Mouse (Mus musculus) midbrain, embryonic 11.5 days (tissue): ENCODE results near the gene Esr1. TPM values are rescaled to one million over a fixed set of nuclear protein-coding genes. Genes with fewer than 3 reads are reported as not detected.

ENCODE experiments used
- ATAC-seq: fragments of 200-750 bp; cut with Nextera tagmentation; 2 replicates; pipeline ENCODE4 v1.8.0; 2017; ENCODE audit warnings: moderate TSS enrichment, moderate library complexity; ENCODE audit not compliant: low FRiP score
- DNase-seq: peaks from one replicate; pipeline ENCODE4 v3.0.0; 2015; ENCODE audit warnings: low spot score; ENCODE audit errors: missing footprints
- H3K27ac ChIP-seq: fragments of 300-500 bp; sonication (generic); 2 replicates; pipeline ENCODE4 v1.5.1; 2014; ENCODE audit warnings: low read depth, low read length
- H3K27me3 ChIP-seq: fragments of 300-500 bp; sonication (generic); 2 replicates; pipeline ENCODE4 v1.6.1; 2014; ENCODE audit warnings: mild to moderate bottlenecking, low read length, moderate library complexity, mixed read lengths; ENCODE audit not compliant: control insufficient read depth, insufficient read depth
- H3K36me3 ChIP-seq: fragments of 300-500 bp; sonication (generic); 2 replicates; pipeline ENCODE4 v1.6.1; 2014; ENCODE audit warnings: mild to moderate bottlenecking, low read length, moderate library complexity, mixed read lengths; ENCODE audit not compliant: control insufficient read depth, insufficient read depth
- H3K4me1 ChIP-seq: fragments of 300-500 bp; sonication (generic); 2 replicates; pipeline ENCODE4 v1.6.1; 2014; ENCODE audit warnings: low read length; ENCODE audit not compliant: control insufficient read depth, insufficient read depth
- H3K4me2 ChIP-seq: fragments of 300-500 bp; sonication (generic); 2 replicates; pipeline ENCODE4 v1.6.1; 2014; ENCODE audit warnings: mild to moderate bottlenecking, moderate library complexity
- H3K4me3 ChIP-seq: fragments of 300-500 bp; sonication (generic); 2 replicates; pipeline ENCODE4 v1.5.1; 2014; ENCODE audit warnings: low read depth, low read length
- H3K9ac ChIP-seq: fragments of 300-500 bp; sonication (generic); 2 replicates; pipeline ENCODE4 v1.6.1; 2014; ENCODE audit warnings: low read length
- H3K9me3 ChIP-seq: fragments of 300-500 bp; sonication (generic); 2 replicates; pipeline ENCODE4 v1.6.1; 2016; ENCODE audit warnings: low read length; ENCODE audit not compliant: control insufficient read depth
- WGBS: fragments of 180-500 bp; shearing (Covaris S2); extraction: QIAGEN DNeasy Blood & Tissue Kit; methylation state at CpG from one replicate; pipeline ENCODE4 v1.1.7; 2014; 5-methylcytosine and 5-hydroxymethylcytosine counted together
- polyA plus RNA-seq: library from polyadenylated mRNA; unstranded; fragments of >200 nt; fragmentation: Nextera tagmentation; extraction: Ambion mirVana; gene quantifications from 2 replicates; pipeline ENCODE4 v1.2.1, GENCODE M21; 2014

The Esr1 gene
- polyA plus RNA-seq, 1 experiment from 2014 or later = 0.12 TPM

DNA sequence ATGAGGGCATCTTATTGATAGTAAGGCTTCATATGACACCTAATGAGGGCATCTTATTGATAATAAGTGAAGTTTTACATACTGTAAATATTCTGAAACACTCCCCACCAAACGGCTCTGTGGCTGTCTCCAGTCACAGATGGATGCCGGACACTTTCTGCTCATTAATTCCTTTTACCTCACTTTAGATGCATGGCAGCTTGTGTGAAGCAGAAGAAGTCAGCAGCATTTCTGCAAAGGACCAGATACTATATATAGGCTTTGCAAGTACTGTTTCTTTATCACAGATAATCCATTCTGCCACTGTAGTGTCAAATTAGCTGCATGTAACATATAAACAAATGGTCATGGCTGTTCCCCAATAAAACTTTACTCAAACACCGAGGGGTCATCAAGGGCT is 274.1 kb downstream of the Esr1 start:
- no peak overlapping the region for H3K4me3 ChIP-seq
- no peaks in the 10 kb centered on the region for H3K9me3 ChIP-seq
- no peaks in the 10 kb centered on the region for H3K4me1 ChIP-seq
- DNase-seq = no peak
- H3K4me2 ChIP-seq = no peak overlapping the region
- H3K9ac ChIP-seq = no peak overlapping the region
- H3K27me3 ChIP-seq = no peaks in the 10 kb centered on the region
- H3K27ac ChIP-seq = no peak overlapping the region
- no peak for ATAC-seq
- 88% methylated on average over 3 of the region's 3 CpGs for WGBS
- no peaks in the 10 kb centered on the region for H3K36me3 ChIP-seq

DNA sequence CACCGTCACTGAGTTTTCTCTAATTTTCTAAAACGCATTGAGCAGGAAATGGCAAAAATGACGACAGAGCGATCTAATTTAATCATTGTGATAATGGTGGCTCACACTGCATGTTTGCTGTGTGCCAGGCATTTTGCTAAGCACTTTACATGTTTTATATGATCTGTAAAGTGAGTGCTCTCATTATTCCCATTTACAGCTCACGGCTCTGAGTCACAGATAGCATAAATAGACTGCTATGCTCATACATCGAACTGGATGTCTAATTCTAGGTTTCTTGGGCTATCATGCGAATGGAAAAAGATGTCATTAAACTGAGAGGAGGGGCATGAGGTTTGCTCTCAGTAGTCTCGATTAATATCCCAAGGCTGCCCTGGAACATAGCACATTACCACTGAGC is 274.6 kb downstream of the Esr1 start:
- no peak overlapping the region for H3K9ac ChIP-seq
- no peaks in the 10 kb centered on the region for H3K4me1 ChIP-seq
- H3K36me3 ChIP-seq = no peaks in the 10 kb centered on the region
- H3K27ac ChIP-seq = no peak overlapping the region
- no peaks in the 10 kb centered on the region for H3K27me3 ChIP-seq
- no peaks in the 10 kb centered on the region for H3K9me3 ChIP-seq
- no peak overlapping the region for H3K4me3 ChIP-seq
- ATAC-seq (no peak), DNase-seq (no peak)
- H3K4me2 ChIP-seq = no peak overlapping the region
- WGBS = 93% methylated on average over 8 of the region's 8 CpGs

DNA sequence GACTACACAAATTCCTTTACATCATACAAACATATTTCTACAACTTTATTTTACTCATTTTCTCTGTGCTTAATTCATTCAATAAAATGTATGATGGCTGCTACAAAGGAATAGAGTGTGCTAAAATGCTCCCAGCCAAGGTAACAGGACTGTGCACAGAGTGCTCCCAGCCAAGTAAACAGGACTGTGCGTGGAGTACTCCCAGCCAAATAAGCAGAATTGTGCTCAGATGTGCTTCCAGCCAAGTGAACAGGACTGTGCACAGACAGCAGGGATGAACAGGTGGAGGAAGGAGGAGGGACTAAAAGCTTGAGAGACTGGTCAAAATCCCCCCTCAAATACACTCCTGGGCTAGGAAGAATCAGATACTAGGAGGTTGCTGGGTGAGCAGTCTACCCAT is 282.1 kb downstream of the Esr1 start:
- Histone ChIP-seq H3K4me1 (no peaks in the 10 kb centered on the region), H3K4me3 (no peak overlapping the region), H3K27me3 (no peaks in the 10 kb centered on the region), H3K9me3 (no peaks in the 10 kb centered on the region), H3K9ac (no peak overlapping the region), H3K4me2 (no peak overlapping the region), H3K27ac (no peak overlapping the region), H3K36me3 (no peaks in the 10 kb centered on the region)
- DNase-seq (no peak), ATAC-seq (no peak)
- 57% methylated on average over 1 of the region's 1 CpGs for WGBS

DNA sequence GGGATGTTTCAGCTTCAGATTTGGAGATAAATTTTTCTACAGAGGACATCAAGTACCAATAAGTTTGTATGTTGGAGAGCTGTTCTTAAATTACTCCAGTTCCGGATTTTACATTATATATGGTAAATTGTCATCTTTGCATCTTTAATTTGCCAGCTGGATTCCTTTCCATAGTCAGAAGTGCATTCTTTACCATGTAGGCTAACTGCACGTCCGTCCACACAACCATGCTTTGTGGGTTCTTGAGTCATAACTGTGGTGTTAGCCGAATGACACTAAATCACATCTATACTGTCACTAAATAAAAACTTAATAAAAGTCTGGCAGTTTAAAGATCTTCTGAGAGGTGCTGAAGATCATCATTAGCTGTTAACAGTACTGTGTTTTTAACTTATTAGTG is 286.4 kb downstream of the Esr1 start:
- H3K9me3 ChIP-seq = no peaks in the 10 kb centered on the region
- H3K4me2 ChIP-seq = no peak overlapping the region
- no peak overlapping the region for H3K27ac ChIP-seq
- no peaks in the 10 kb centered on the region for H3K36me3 ChIP-seq
- no peaks in the 10 kb centered on the region for H3K4me1 ChIP-seq
- no peak for ATAC-seq
- 87% methylated on average over 4 of the region's 4 CpGs for WGBS
- H3K27me3 ChIP-seq = no peaks in the 10 kb centered on the region
- H3K9ac ChIP-seq = no peak overlapping the region
- H3K4me3 ChIP-seq = no peak overlapping the region
- DNase-seq = no peak

DNA sequence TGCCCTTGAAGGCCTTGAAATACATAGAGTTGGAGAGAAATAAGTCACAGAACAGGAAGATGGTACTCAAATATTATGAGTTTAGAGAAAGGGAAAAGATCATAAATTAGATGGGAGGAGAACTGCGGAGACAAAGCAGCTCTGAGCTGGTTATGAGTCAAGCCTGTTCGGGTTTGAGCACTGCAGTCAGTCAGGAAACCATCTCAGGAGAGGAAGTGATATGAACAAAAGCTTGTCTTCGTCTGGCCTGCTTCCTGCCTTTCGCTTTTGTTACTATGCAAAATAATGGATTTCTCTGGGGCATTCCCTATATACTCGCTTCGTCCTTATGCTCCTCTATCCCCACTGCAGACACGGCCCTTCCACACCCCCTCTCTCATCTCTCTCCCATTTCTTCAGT is 288.9 kb downstream of the Esr1 start:
- no peaks in the 10 kb centered on the region for H3K9me3 ChIP-seq
- no peak overlapping the region for H3K27ac ChIP-seq
- WGBS = 85% methylated on average over 7 of the region's 7 CpGs
- no peaks in the 10 kb centered on the region for H3K27me3 ChIP-seq
- no peak for ATAC-seq
- no peak overlapping the region for H3K4me2 ChIP-seq
- no peaks in the 10 kb centered on the region for H3K36me3 ChIP-seq
- no peak overlapping the region for H3K9ac ChIP-seq
- DNase-seq = no peak
- H3K4me1 ChIP-seq = no peaks in the 10 kb centered on the region
- no peak overlapping the region for H3K4me3 ChIP-seq

DNA sequence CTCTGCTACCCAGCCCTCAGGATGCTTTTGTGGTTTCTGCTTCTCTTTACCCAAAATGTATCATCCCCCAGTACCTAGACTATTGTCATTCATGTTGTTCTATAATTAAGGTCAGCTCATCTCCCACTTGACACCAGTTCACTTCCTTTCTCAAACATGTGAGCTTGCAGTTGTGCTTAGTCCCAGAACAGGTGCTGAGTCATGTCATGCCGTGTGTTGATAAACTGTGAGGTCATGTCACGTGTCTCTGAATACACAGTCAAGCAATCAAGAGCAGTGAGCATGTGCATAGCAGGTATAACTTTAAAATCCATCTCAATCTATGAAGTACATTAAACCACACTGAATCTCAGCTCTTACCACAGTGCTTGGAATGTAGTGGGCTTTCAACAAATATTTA is 297.9 kb downstream of the Esr1 start:
- no peak for ATAC-seq

DNA sequence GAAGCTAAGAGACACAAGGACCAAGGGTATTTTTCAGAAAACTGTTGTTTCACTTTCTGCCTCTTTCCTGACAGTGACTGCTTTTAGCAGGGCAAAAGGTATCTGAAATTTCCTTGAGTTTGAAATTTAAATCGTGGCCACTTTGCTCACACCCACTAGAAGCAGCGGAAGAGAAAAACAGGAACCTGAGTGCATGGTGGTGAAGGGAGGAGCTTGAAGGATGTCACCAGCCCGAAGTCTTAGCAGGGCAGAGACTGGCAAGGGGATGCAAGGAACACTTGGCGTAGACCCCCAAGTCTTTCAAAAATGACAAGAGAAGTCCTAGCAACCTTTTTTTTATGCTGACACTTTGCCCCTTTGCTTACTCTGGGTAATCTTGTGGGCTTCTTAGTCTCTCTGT is 299.1 kb downstream of the Esr1 start:
- WGBS = 85% methylated on average over 4 of the region's 4 CpGs
- no peak for ATAC-seq
- no peak overlapping the region for H3K9ac ChIP-seq
- no peaks in the 10 kb centered on the region for H3K36me3 ChIP-seq
- no peaks in the 10 kb centered on the region for H3K9me3 ChIP-seq
- H3K4me2 ChIP-seq = no peak overlapping the region
- H3K27me3 ChIP-seq = no peaks in the 10 kb centered on the region
- no peak overlapping the region for H3K27ac ChIP-seq
- DNase-seq = no peak
- no peak overlapping the region for H3K4me3 ChIP-seq
- no peaks in the 10 kb centered on the region for H3K4me1 ChIP-seq

More for the DNA sequence above, 297.9 kb downstream of the Esr1 start:
- WGBS = 88% methylated on average over 2 of the region's 2 CpGs
- H3K4me2 ChIP-seq = no peak overlapping the region
- no peaks in the 10 kb centered on the region for H3K9me3 ChIP-seq
- H3K27ac ChIP-seq = no peak overlapping the region
- H3K4me3 ChIP-seq = no peak overlapping the region
- no peak overlapping the region for H3K9ac ChIP-seq
- H3K27me3 ChIP-seq = no peaks in the 10 kb centered on the region
- H3K36me3 ChIP-seq = no peaks in the 10 kb centered on the region
- no peak for DNase-seq
- H3K4me1 ChIP-seq = no peaks in the 10 kb centered on the region

DNA sequence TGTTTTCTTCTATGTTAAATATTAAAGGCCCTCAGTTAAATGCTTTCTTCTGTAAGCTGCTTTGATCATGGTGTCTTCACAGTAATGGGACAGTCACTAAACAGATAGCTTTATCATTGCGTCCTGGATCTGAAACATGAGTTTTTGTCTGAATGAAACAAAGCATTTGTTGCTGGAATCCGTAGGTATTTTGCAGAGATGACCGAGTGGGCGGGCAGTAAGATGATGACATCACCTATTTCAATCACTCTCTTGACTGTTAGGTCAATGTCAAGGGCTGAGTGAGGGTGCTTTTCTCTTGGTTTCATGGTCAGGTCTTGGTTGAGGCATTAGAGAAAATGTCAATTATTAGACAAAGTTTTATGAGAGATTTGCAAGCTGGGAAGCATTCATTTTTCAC is 307.7 kb downstream of the Esr1 start:
- no peak overlapping the region for H3K4me3 ChIP-seq

DNA sequence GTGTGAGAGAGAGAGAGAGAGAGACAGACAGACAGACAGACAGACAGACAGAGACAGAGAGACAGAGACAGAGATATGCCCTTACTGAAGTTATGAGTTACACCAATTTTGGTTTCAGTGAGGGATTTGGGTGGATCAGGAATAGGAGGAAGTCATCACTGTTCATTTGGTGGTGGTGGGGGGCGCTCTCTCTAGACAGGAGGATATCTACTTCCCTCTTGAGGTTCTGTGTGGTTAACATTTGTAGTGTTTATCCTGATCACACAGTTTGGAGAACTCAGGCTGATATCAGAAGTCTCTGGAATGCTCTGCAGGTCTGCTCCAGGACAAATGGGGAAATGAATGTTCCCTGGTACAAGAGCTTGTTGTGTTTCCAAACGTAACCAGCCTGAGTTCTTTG is 312.2 kb downstream of the Esr1 start:
- H3K27ac ChIP-seq = no peak overlapping the region
- ATAC-seq (no peak), DNase-seq (no peak)
- WGBS = 72% methylated on average over 2 of the region's 2 CpGs
- no peaks in the 10 kb centered on the region for H3K4me1 ChIP-seq
- no peaks in the 10 kb centered on the region for H3K27me3 ChIP-seq
- no peaks in the 10 kb centered on the region for H3K9me3 ChIP-seq
- H3K9ac ChIP-seq = no peak overlapping the region
- H3K4me3 ChIP-seq = no peak overlapping the region
- no peaks in the 10 kb centered on the region for H3K36me3 ChIP-seq
- no peak overlapping the region for H3K4me2 ChIP-seq

More for the DNA sequence above, 307.7 kb downstream of the Esr1 start:
- Histone ChIP-seq H3K4me1 (no peaks in the 10 kb centered on the region), H3K9ac (no peak overlapping the region), H3K36me3 (no peaks in the 10 kb centered on the region), H3K27ac (no peak overlapping the region), H3K9me3 (no peaks in the 10 kb centered on the region), H3K27me3 (no peaks in the 10 kb centered on the region), H3K4me2 (no peak overlapping the region)
- ATAC-seq = no peak
- WGBS = 93% methylated on average over 4 of the region's 4 CpGs
- DNase-seq = no peak

DNA sequence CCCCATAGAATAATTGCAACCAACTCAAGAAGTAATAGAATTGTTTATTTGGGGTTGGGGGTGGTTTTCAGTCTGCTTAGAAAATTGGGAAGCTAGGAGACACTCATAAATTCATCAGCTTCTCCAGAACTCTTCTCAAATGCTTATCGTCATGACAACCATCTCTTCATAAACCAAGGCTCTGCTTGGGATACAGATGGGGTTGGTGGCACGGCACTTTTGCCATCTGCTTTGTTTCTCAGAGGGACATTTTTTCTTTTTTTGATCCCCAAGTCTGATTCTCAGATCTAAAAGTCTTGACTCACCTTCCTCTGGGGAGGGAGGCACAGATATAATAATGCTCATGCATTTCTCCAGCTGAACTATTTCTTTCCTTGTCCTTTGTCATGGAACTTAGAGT is 313.0 kb downstream of the Esr1 start:
- H3K4me2 ChIP-seq = no peak overlapping the region
- H3K9ac ChIP-seq = no peak overlapping the region
- H3K27me3 ChIP-seq = no peaks in the 10 kb centered on the region
- H3K36me3 ChIP-seq = no peaks in the 10 kb centered on the region
- H3K27ac ChIP-seq = no peak overlapping the region
- H3K4me1 ChIP-seq = no peaks in the 10 kb centered on the region
- H3K9me3 ChIP-seq = no peaks in the 10 kb centered on the region
- DNase-seq (no peak), ATAC-seq (no peak)
- 85% methylated on average over 2 of the region's 2 CpGs for WGBS
- H3K4me3 ChIP-seq = no peak overlapping the region
